Mouse (Mus musculus) fat pad, adult 2 months (tissue): ENCODE measurements around the gene Tcl1b5.

ENCODE experiments used
- DNase-seq: peaks from one replicate; pipeline ENCODE4 v3.0.0-alpha.2; 2011; ENCODE audit warnings: low read depth, low spot score; ENCODE audit errors: extremely low read depth

Tcl1b5 gene

DNA sequence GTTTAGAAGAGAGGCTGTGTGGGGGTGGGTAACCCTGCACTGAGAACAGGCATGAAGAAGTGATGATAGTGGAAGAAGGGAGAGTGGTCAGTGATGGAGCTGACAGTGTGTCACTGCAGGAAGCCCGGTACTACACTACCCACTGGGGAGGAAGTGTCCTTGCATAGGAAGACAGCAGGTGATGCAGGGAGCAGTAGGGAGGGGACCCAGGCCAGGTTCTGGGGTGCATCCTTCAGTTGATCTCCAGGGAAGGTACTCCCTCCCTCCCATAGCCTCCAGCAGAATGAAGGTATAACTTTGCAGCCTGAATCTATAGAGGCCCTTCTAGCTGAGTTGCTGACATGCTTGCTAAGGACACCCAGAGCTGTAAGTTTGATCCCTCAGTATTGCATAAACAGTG lies 30.9 kb downstream of the Tcl1b5 start:
- DNase-seq, result no peak

DNA sequence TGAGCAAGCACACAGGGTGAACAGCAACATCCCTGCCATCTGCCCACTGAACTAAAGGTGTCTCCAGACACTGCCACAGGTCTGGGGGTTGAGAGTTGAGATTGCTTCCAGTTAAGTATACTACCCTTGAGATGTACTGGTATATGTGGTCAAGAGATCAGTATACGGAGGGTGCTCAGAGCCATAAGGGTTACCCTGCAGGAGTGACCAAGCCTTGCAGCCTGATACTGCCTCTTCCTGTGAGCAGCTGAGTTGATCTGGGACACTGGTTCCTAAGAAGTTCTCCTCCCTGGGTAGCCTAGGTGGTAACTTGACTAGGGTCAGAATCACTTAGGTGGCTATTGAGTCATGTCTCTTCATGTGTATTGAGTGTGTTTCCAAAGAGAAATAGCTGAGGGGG lies 32.3 kb downstream of the Tcl1b5 start:
- no peak for DNase-seq

DNA sequence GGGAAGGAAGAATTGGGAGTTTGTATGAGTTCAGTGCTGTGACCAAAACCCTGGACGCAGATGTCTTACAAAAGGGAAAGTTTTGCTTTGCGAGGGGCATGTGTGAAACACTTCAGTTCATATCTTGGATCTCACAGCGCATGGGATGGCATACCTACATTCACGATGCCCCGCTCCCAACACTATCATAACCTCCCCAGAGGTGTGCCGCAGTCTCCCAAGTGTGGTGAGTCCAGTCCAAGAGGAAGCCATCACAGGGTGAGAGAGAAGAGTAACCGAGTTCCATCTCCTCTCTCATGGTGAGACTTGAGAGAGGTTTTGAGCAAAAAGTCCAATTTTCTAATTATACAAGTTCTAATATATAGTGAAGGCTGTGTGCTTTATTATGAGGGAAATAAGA lies 33.1 kb downstream of the Tcl1b5 start:
- no peak for DNase-seq

DNA sequence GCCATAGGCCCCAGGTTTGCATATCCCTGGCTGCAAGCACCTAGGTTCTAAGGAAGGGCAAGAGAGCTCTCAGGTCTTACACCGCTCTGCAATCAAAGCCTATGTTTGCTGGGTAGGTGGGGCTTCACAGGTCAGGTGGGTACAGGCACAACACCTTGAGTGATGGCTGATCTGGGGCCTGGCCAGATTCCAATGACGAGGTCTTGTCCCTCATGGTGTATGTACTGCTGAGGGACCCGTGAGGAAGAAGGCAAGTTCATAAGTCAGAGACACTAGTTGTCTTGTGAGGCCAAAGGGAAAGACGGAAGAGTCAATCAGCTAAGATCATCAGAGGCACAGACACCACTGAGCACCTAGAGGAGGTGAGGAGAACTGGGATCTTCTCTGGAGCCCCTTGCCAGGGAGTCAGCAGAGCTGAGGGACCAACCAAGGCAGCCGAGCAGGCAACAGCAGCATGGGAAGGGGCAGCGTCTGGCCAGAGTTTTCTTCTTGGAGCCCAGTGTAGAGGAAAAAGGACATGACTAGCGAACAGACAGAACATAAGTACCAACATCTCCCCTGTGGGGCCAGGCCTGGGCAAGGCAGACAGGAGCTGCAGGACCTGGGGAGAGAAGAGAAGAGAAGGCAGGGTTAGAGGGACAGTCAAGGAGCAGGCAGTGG lies 41.1 kb downstream of the Tcl1b5 start:
- no peak for DNase-seq

DNA sequence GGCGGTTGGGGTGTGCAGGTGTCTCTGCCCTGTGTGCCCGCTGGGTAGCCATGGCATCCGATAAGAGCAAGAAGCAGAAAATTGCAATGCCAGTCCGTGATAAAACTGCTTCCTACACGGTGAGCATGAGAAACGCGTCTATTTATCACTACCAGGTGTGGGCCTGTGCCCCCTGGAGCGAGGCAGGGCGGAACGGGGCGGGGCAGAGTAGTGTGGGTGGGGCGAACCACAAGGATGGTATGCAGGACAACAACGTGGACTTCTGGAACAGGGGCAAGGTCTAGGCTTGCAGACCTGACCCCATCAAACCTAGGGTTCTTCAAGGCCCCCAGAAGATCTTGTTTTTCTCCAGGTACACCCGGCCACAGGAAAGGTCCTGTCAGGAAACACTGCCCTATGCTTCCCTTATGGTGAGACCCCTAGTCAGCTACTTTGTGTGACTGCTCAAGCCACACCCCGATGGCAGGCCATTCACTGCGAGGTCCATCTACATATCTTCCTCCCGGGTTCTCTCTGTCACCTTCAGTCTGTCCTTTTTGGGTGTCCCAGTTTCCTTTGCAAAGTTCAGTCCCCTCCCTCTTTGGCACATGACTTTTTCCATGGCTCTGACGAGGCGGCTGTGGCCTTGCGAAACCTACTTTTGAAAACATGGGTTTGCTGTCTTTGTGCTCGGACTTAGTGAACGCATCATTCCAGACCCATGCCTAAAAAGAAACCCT lies 46.6 kb downstream of the Tcl1b5 start, which contains the start of gene Tcl1:
TSS of gene Tcl1 (minus strand) at position 193 of the 719 bp plus-strand sequence.
- DNase-seq, result no peak

DNA sequence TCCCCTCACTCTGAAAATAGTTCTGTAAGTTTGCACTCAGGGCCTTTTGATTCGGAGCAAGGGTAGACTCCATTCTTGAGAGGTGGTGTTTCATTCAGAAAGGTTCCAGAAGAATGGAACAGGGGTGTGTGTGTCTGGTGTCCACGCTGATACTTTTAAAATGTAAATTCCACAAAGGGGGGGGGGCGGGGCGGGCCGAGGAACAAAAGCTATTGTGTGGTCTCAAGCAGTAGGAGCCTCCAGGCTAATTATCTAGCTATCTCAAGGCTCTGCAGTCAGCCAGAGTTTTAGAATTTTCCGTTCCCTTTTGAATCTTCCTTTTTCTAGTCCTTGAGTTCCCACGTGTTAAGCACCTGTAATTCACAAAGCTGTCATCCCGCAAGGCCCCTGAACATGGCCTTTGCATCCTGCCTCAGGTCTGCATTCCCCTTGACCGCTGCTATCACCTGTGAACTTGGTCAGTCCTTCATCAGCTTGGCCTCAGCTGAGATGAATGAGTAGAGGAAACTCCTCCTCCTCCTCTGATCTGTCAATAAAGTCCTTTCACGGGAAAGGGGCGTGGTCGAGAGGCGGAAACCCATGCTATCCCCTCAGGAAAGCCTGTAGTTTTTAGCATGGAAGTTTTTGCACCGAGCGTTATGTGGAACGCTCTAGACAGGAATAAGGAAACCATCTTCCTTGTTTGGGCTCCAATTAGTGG lies 48.6 kb downstream of the Tcl1b5 start:
- DNase-seq, result no peak
